Mouse (Mus musculus) B cell, adult 2 months (primary cell): ENCODE data around the gene Gm3194.
"Not testable (repeated sequence)": the region's sequence is repeated elsewhere in the genome, so short reads cannot be mapped to it uniquely, and the experiment has no call there.

Experiments used
- DNase-seq, 2 experiments: peaks; one replicate each; pipeline ENCODE4 v3.0.0; 2022

Gm3194 gene

DNA sequence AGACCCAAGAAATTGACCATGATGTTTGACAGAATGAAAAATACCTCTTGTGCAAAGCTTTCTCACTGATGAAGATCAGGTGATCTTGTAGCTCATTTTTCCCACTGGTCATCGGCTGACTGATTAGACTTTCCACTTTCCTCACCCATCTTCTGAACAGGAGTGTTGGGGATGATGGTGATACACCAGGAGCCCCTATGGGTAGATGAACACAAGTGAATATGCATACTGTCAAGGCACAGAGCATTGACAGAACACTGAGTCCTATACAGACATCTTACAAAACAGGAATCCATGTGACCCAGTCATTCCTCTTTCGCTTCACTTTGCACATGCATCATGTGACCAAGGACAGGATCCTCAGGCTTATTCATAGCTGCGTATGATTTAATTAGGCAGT is at the start of gene Gm3194:
TSS of gene Gm3194 (minus strand) at position 101 of the 400 bp plus-strand sequence.
- not testable (repeated sequence) for DNase-seq

DNA sequence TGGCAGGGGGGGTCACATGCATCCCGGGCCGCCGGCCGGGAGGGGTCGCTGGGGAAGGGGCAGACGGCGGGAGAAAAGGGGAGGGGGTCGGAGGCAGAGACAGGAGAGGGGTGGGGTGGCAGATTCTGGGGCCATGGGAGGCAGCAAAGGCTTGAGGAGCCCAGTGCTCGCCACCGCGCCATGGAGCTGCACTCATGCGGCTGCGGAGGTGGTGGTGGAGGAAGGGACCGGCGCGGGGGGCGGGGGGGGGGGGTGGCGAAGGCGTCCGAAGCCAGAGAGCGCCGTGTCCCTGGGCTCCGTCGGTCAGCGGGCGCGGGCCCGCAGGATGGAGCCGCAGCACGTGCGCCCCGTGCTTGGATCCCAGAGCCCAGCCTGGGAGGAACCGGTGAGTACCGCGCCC is 46.1 kb upstream of the Gm3194 start, which contains the start of gene Gm3488:
TSS of gene Gm3488 (plus strand) at position 301 of the 400 bp plus-strand sequence.
- DNase-seq: not testable (repeated sequence)

DNA sequence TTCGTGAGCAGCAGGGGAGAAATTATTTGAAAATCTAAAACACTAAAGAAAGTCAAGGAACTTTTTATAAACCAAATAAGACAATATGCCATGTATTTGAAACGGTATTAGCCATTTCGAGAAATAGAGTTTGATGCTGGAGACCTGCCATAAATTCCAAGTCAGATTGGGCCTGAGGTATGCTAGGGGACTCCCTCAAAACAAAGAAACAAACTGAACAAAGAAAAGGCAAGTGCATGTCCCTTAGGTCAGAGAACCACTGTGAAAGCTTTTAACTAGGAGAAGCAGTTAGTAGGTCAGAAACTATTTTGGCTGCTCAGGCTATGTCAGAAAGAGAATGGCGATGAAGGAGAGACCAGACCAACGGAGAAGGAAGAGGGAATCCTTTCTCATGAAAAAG is 28.6 kb upstream of the Gm3194 start, which contains the start of gene Gm3187:
TSS of gene Gm3187 (plus strand) at position 301 of the 400 bp plus-strand sequence.
- DNase-seq: not testable (repeated sequence)

DNA sequence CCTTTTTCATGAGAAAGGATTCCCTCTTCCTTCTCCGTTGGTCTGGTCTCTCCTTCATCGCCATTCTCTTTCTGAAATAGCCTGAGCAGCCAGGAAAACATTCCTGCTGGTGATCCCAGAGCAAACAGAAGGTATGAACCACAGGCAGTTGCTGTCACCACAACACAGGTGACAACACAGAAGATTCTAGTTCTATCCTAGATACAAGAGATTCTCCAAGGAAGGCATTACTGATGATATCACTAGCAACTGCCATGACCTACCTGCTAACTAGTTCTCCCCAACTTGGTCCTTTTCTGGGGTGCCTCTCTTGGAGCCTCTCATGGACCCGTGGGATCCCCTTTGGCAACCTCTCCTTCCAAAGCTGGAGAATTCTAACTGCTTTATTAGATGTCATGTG is 22.5 kb upstream of the Gm3194 start, which contains the start of gene Gm8246:
TSS of gene Gm8246 (minus strand) at position 101 of the 400 bp plus-strand sequence.
- DNase-seq: not testable (repeated sequence)

DNA sequence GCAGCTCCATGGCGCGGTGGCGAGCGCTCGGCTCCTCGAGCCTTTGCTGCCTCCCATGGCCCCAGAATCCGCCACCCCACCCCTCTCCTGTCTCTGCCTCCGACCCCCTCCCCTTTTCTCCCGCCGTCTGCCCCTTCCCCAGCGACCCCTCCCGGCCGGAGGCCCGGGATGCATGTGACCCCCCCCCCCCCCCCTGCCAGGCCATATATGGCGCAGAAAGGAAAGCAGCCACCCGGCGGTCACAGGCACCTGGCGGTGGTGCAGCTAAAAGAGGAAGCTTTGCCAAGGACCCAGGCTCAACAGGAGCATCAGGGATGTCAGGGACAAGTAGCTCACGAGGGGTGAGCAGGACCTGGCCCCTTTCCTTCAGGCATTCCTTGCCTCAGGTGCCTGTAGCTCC is 5.2 kb upstream of the Gm3194 start:
- DNase-seq: not testable (repeated sequence)

DNA sequence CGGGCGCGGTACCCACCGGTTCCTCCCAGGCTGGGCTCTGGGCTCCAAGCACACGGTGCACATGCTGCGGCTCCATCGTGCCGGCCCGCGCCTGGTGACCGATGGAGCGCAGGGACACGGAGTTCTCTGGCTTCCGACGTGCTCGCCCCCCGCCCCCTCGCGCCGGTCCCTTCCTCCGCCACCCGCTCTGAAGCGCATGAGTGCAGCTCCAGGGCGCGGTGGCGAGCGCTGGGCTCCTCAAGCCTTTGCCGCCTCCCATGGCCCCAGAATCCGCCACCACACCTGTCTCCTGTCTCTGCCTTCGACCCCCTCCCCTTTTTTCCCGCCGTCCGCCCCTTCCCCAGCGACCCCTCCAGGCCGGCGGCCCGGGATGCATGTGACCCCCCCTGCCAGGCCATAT is 66.3 kb downstream of the Gm3194 start, which contains the start of gene Gm3500:
TSS of gene Gm3500 (minus strand) at position 101 of the 400 bp plus-strand sequence.
- DNase-seq: not testable (repeated sequence)
